Mouse (Mus musculus): ENCODE data around the gene Gars.
A peak's percentile ranks its signal among the peaks of the same experiment; 100 is the strongest.

Gars gene

GRCm38 (mm10) chr6:55037799-55038670 lies at the start of gene Gars:
TSS of gene Gars (plus strand) at chr6:55038007.
- DNase-seq (ENCODE audit: low spot score) = peak; percentile 84

DNA sequence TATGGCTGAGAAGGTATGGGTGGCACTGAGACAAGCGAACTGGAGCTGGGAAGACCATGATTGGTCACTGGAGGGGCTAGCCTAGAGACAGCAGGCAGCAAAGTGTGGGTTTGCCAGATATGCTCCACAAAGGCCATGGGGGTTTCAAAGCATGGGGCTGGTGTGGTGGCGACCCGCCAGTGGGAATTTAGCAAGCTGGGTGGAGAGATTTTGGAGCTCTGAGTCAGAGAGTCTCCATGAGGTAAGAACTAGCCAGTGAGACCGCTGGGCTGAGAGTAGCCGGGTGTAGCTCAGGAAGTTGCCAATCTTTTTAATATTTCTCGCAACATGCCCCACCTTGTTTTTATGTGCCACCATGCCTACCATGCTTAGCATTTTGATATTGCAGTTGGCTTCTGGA lies 49.7 kb upstream of the Gars start:
- no peak for DNase-seq (ENCODE audit: low spot score)

DNA sequence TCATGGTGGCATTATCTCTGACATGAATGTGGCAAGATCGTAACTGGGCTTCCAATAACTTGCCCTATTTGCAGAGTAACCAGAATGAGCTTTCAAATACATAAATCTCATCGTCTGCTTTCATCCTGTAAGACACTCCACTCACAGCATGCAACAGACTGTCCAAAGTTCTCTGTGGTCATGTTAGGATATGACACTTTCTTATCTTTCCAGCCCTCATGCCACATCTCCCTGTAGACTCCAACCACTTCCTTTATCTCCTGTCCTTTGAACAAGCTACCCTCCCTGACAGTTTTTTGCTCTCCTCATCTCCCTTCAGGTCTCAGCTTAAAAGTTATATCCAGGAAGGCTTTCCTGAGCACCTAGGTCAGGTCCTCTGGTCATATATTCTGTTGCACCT lies 46.6 kb upstream of the Gars start:
- DNase-seq (ENCODE audit: low spot score) = no peak

GRCm38 (mm10) chr6:54992141-54992540 lies 45.7 kb upstream of the Gars start:
- DNase-seq (ENCODE audit: low spot score) = no peak

- DNase-seq (ENCODE audit: low spot score) = peak; percentile 97
Observed at GRCm38 (mm10) chr6:54992734-54993260, 45.0 kb upstream of the Gars start, which contains the start of gene Ggct. TSS of gene Ggct (minus strand) at chr6:54992950.

DNA sequence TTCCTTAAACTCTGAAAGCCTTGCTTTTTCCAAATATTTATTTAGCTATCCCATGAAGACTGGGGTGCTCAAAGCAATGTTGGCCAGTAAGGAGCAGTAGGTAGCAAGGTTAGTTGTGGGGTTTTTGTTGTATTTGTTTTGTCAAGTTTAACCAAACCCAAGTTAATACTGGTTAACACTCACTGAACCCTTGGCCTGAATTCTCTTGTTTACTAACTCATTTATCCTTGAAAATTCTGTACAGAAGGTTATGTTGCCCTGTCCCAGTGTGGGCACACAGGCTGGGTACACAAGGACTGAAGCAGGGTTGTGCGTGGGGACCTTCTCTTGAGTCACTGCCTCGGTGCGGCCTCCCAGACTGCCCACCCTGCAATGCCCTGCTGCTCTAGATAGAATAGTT lies 41.4 kb upstream of the Gars start:
- no peak for DNase-seq (ENCODE audit: low spot score)

- no peak for DNase-seq (ENCODE audit: low spot score)
Observed at GRCm38 (mm10) chr6:54997726-54998125, 40.1 kb upstream of the Gars start.

- DNase-seq (ENCODE audit: low spot score) = no peak
Observed at GRCm38 (mm10) chr6:55001320-55001719, 36.5 kb upstream of the Gars start.

DNA sequence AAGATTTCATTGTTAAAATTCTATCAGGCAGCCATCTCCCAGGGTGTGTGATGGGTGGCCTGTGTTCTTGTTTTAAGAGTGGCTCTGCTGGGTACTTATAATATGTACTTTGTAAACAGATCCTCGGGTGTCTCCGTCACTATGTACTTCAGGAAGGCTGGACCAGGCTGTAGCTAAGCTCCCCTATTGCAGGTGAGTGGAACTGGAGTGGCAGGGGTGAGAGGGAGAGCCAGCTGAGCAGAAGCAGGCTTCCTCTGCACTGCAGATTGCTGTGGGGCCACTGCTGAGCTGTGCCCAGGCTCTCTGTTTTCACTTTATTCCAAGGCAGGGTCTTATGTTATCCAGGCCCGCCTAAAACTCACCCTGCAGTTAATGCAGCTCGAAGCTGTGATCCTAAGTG lies 35.4 kb upstream of the Gars start:
- no peak for DNase-seq (ENCODE audit: low spot score)

DNA sequence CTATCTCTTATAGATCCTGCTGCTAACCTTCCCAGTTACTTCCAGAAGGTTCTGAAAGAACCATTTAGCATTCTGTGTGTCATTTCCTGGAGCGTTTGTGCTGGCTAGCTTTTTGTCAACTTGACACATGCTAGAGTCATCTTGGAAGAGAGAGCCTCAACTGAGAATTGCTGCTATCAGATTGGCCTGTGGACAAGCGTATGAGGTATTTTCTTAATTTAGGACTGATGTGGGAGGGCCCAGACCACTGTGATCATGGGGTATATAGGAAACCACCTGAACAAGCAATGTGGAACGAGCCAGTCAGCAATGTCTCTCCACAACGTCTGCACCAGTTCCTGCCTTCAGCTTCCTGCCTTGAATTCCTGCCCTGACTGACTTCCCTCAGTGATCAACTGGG lies 34.2 kb upstream of the Gars start:
- DNase-seq (ENCODE audit: low spot score) = no peak

DNA sequence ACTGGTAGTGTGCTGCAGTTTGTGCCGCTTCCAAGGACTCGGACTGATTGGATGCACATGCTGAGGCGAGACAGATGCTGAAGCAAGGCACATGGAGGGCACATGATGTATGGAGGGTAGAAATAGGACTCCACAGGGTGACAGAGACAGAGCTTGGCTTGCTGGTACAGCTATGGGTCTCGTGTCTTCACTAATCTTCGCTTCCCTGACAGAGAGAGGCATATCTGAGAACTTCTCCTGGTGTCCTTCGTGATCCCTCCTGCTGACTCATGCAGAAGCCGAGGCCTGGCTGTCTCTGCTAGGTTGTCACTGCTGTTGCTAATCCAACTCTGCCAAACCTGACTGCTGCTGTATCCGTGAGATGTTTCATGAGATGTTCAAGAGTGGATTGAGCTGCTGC lies 29.4 kb upstream of the Gars start:
- DNase-seq (ENCODE audit: low spot score) = no peak

DNA sequence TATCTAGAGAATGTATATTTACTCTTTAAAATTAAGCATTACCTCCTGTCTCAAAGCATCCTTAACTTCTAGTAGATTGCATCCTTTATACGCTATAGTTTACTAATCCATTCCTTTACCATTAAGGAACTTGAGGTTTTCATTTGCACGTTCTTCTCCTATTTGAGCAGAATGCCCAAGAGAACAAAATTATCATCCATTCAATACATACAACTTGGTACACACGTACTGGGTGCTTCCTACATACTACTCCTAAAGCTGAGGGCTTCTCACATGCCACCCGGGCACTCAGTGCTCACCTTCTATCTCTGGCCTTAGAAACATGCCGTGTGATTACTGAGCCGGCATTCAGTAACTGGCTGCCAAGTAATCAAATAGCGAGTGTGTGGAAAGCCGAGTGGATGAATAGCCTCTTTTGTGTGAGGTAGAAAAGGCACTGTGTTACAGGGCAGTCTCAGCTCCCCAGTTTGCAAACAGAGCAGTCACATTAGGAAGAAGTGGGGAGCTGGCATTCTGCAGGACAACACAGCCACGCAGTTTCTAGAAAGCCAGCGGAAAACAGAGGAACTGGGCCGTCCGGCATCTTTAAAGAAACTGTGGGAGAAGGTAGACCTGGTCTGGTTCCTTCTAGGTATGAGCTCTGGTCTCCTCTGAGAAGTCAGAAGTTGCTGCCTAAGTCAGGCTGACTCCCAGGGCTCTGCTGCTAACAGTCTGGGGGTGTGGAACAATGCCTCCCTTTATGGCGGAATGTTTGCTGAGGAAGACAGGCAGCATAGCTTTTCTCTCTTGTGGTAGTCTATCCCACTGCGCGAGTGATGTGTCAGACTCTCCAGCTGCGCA lies 28.2 kb upstream of the Gars start:
- DNase-seq (ENCODE audit: low spot score) = no peak

GRCm38 (mm10) chr6:55010330-55011091 lies 27.3 kb upstream of the Gars start:
- no peak for DNase-seq (ENCODE audit: low spot score)

GRCm38 (mm10) chr6:55012516-55012915 lies 25.3 kb upstream of the Gars start:
- no peak for DNase-seq (ENCODE audit: low spot score)

- DNase-seq (ENCODE audit: low spot score) = no peak
Observed at GRCm38 (mm10) chr6:55014184-55014583, 23.6 kb upstream of the Gars start.

DNA sequence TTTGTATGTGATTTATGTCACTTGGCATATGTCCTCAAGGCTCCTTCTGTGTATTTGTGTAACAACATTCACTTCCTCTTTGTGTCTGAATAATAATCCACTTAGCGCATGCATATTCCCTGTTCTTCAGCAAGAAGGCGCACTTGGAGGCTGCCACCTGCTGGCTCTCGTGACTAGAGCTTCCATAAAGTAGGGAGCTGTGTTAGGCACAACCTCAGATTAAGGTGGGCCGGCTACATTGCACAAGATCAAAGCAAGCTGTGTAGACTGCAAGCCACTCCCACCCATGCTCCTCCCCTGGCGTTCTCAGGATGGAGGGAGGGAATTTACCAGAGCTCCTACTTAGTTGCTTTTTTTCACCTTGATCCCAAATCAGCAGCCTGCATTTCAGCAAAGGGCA lies 21.6 kb upstream of the Gars start:
- DNase-seq (ENCODE audit: low spot score) = no peak

DNA sequence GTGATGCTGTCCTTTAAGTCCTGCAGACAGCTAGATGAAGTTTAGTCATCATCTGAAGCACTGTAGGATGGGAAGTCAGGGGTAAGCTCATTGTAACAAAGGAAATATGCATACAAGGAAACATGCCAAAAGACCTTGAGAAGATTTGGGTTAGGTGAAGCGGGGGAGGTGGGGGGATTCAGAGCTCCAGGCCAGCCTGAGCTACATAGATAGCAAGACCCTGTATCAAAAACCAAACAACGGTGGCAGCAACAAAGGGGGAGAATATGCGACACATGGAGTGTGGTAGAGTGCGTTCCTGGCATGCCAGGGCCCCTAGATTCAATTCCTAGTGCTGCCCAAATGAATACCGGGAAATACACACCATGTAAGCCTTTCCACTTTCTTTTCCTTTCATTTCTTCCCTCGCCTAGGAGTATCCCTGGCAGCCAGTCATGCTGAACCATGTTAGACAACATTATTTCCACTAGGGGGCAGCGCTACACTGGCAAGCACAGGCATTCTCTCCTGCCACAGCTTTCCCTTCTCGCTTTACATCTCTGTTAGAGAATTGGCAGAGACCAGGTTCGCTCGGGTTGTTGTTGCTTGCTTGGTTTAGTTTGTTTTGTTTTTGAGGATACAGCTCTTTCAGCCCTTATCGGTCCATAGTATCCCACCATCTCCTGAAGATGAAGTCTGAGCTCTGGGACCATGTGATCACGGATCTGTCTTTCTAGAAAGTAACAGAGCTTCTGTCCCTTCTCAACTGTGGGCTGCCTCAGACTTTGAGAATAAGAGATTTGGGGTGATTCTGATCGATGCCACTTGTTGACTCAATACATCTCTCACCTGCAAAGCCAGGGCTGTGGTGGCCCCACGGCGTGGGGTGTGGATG lies 20.9 kb upstream of the Gars start:
- DNase-seq (ENCODE audit: low spot score) = peak; percentile 51

- no peak for DNase-seq (ENCODE audit: low spot score)
Observed at GRCm38 (mm10) chr6:55018417-55018816, 19.4 kb upstream of the Gars start.

DNA sequence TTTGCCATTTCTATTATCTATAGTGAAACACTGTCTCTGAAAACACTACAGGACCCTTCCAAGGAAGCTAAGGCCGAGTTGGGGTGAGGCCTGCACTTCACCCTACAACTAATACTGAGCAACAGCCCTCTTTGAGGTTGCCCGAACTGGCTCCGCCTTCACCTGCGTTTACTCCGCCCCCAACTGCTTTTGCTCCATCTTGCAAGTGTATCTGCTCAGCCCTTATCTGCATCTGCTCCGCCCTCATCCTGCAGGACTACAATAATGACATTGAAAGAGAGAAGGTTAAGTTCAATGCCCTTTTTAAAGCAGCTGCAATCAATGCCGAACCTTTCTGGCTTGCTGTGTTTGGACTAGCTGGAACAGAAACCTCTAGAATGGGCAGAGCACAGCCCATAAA lies 16.0 kb upstream of the Gars start:
- no peak for DNase-seq (ENCODE audit: low spot score)

GRCm38 (mm10) chr6:55027642-55028041 lies 10.2 kb upstream of the Gars start:
- no peak for DNase-seq (ENCODE audit: low spot score)

GRCm38 (mm10) chr6:55036731-55037130 lies 1.1 kb upstream of the Gars start:
- no peak for DNase-seq (ENCODE audit: low spot score)

Measured in yolk sac, embryonic 10.5 days (tissue).